Mouse (Mus musculus): ENCODE data around the gene Ube2a. TPM values are rescaled to one million over a fixed set of nuclear protein-coding genes. Genes with fewer than 3 reads are reported as not detected.
"Not testable (repeated sequence)": the region's sequence is repeated elsewhere in the genome, so short reads cannot be mapped to it uniquely, and the experiment has no call there.

The Ube2a gene
- polyA plus RNA-seq, 1 experiment: 65.7 TPM

- Histone ChIP-seq H3K27ac (ENCODE audit: insufficient read depth, low read length) (no peak overlapping the region), H3K4me1 (ENCODE audit: control insufficient read depth, insufficient read depth, low read length) (no peaks in the 10 kb centered on the region), H3K4me3 (ENCODE audit: insufficient read depth, low read length) (no peak overlapping the region)
- no peak for TF ChIP-seq POLR2A (IDR thresholded peaks at IDR 0.05; ENCODE audit: low read depth, low read length)
- TF ChIP-seq CTCF (IDR thresholded peaks at IDR 0.05; ENCODE audit: borderline replicate concordance, insufficient read depth, low read length): no peak
Measured at GRCm38 (mm10) chrX:36884719-36885118, 11.0 kb downstream of the Ube2a start.

DNA sequence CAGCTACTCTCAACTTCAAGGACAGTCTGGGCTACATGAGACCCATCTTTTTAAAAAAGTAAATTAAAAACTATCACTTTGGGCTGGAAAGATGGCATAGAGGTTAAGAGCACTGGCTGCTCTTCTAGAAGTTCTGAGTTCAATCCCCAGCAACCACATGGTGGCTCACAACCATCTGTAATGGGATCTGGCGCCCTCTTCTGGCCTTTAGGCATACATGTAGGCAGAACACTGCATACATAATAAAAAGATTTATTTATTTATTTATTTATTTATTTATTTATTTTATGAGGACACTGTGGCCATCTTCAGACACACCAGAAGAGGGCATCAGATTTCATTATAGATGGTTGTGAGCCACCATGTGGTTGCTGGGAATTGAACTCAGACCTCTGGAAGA is 25.2 kb downstream of the Ube2a start:
- H3K27ac ChIP-seq (ENCODE audit: insufficient read depth, low read length); H3K4me3 ChIP-seq (ENCODE audit: insufficient read depth, low read length); H3K4me1 ChIP-seq (ENCODE audit: control insufficient read depth, insufficient read depth, low read length): not testable (repeated sequence)

DNA sequence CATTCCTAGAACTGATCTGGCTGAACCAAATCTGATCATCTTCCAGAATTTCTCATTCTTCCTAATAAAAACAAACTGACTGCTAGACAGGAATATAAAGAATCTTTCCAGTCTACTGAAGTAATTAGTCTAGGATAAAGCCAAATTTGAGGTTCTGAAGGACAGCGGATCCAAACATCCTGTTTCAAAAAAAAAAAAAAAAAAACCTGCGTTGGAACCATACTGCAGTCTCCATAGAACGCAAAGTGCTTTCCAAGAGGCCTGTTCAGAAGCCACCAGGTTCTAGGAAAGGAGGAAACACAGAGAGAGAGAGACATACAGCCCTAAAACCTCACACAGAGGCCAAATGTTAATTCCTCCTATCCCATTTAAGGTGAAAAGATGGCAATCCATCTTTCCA is 28.0 kb downstream of the Ube2a start:
- TF ChIP-seq CTCF (IDR thresholded peaks at IDR 0.05; ENCODE audit: borderline replicate concordance, insufficient read depth, low read length): no peak
- TF ChIP-seq POLR2A (IDR thresholded peaks at IDR 0.05; ENCODE audit: low read depth, low read length): no peak
- H3K27ac ChIP-seq (ENCODE audit: insufficient read depth, low read length): no peak overlapping the region

DNA sequence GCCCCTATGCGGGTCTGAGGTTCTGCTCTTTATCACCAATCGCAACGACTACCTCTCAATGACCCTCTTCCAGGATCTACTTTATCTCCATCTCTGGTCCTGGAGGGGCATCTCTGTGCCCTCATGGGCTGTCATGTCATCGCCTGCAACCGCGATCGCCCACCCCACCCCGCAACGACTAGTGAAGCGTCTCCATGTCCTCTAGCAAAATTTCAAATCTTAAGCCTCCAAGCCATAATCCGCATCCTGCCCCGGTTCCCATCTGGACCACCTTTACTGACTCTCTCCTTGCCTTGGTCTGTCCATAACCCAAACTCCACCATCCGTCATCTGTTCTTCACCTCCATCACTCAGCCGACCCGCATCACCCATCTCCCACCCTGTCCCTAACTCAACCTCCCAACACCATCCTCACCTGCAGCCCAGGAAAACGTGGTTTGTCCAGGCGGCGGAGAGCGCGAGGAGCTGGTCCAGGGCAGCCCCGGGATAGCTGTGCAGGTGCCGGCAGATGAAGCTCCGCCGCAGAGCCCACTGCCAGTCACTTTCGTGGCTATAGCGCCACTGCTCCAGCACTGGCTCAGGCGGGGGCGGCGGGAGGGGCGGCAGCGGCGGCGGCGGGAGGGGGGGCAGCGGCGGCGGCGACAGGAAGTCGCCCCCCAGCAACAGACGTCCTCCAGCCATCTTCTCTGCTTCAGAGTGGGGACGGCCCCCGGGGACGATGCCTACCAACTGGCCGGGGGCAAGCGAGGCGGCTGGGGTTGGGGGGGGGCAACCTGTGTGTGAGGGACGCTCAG is 28.8 kb downstream of the Ube2a start, which contains the start of gene Nkrf:
Gene Nkrf, minus strand, starts transcription at position 579 of the 794 bp plus-strand sequence.
- Histone ChIP-seq H3K4me1 (ENCODE audit: control insufficient read depth, insufficient read depth, low read length) (no peaks in the 10 kb centered on the region), H3K4me3 (ENCODE audit: insufficient read depth, low read length) (peak within 1 kb of the TSS; percentile 83), H3K27ac (ENCODE audit: insufficient read depth, low read length) (peak within 1 kb of the TSS; percentile 57; the same call in 1 of the 2 replicates)
- no peak for TF ChIP-seq CTCF (IDR thresholded peaks at IDR 0.05; ENCODE audit: borderline replicate concordance, insufficient read depth, low read length)
- peak; percentile 22; the same call in 1 of the 2 replicates for TF ChIP-seq POLR2A (IDR thresholded peaks at IDR 0.05; ENCODE audit: low read depth, low read length)

More for the DNA sequence above, 28.0 kb downstream of the Ube2a start:
- H3K4me1 ChIP-seq (ENCODE audit: control insufficient read depth, insufficient read depth, low read length): no peaks in the 10 kb centered on the region
- H3K4me3 ChIP-seq (ENCODE audit: insufficient read depth, low read length): peak overlapping the region; percentile 83

GRCm38 (mm10) chrX:36903115-36903768 is 29.5 kb downstream of the Ube2a start:
- TF ChIP-seq POLR2A (IDR thresholded peaks at IDR 0.05; ENCODE audit: low read depth, low read length) (peak; percentile 91), CTCF (IDR thresholded peaks at IDR 0.05; ENCODE audit: borderline replicate concordance, insufficient read depth, low read length) (no peak)
- Histone ChIP-seq H3K27ac (ENCODE audit: insufficient read depth, low read length) (peak overlapping the region; percentile 57; the same call in 1 of the 2 replicates), H3K4me1 (ENCODE audit: control insufficient read depth, insufficient read depth, low read length) (no peaks in the 10 kb centered on the region)

DNA sequence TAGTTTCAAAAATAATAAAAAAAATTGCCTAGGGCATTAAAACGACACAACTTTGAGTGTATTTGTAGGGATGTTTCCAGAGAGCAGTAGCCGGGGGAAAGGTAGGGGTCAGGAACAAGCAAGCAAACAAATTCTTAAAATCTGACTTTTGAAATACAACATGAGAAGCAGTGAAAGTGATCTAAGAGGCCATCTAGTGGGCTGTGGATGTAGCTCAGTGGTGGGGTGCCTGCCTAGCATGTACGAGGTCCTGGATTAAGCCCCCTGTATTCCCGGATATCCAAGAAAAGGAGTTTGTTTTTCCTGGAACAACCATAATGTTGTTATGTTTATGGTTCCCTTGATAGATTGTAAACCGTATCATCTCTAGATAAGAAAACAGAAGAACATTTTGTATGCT is 32.8 kb downstream of the Ube2a start:
- no peak overlapping the region for H3K4me3 ChIP-seq (ENCODE audit: insufficient read depth, low read length)
- TF ChIP-seq POLR2A (IDR thresholded peaks at IDR 0.05; ENCODE audit: low read depth, low read length): no peak
- no peak for TF ChIP-seq CTCF (IDR thresholded peaks at IDR 0.05; ENCODE audit: borderline replicate concordance, insufficient read depth, low read length)
- H3K4me1 ChIP-seq (ENCODE audit: control insufficient read depth, insufficient read depth, low read length): no peaks in the 10 kb centered on the region
- H3K27ac ChIP-seq (ENCODE audit: insufficient read depth, low read length): no peak overlapping the region

More at GRCm38 (mm10) chrX:36903115-36903768, 29.5 kb downstream of the Ube2a start:
- peak overlapping the region; percentile 70 for H3K4me3 ChIP-seq (ENCODE audit: insufficient read depth, low read length)

DNA sequence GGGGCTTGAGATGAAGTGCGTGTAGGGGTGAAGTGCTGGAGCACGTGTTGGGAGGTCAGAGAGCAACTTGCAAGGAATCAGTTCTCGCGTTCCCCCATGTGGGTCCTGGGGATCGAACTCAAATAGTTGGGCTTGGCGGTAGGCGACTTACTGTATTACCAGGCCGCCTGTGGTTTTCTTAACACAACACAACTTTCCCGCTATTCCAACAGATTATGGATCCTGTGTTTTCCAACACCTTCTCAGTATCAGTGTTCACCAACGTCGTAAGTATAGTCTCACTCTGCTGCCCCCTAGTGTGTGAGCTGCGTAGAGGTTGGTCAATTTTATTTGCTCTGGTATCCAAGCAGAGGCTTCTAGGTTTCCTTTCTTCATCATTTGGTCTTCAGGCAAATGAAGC is 37.6 kb downstream of the Ube2a start:
- H3K4me3 ChIP-seq (ENCODE audit: insufficient read depth, low read length): no peak overlapping the region
- no peaks in the 10 kb centered on the region for H3K4me1 ChIP-seq (ENCODE audit: control insufficient read depth, insufficient read depth, low read length)
- TF ChIP-seq CTCF (IDR thresholded peaks at IDR 0.05; ENCODE audit: borderline replicate concordance, insufficient read depth, low read length) (no peak), POLR2A (IDR thresholded peaks at IDR 0.05; ENCODE audit: low read depth, low read length) (no peak)
- H3K27ac ChIP-seq (ENCODE audit: insufficient read depth, low read length): no peak overlapping the region

- Histone ChIP-seq H3K4me3 (ENCODE audit: insufficient read depth, low read length) (no peak overlapping the region), H3K4me1 (ENCODE audit: control insufficient read depth, insufficient read depth, low read length) (no peaks in the 10 kb centered on the region), H3K27ac (ENCODE audit: insufficient read depth, low read length) (no peak overlapping the region)
- no peak for TF ChIP-seq POLR2A (IDR thresholded peaks at IDR 0.05; ENCODE audit: low read depth, low read length)
- TF ChIP-seq CTCF (IDR thresholded peaks at IDR 0.05; ENCODE audit: borderline replicate concordance, insufficient read depth, low read length): no peak
Measured at GRCm38 (mm10) chrX:36917749-36918148, 44.0 kb downstream of the Ube2a start.

GRCm38 (mm10) chrX:36921346-36921745 is 47.6 kb downstream of the Ube2a start:
- Histone ChIP-seq H3K4me3 (ENCODE audit: insufficient read depth, low read length) (no peak overlapping the region), H3K27ac (ENCODE audit: insufficient read depth, low read length) (no peak overlapping the region), H3K4me1 (ENCODE audit: control insufficient read depth, insufficient read depth, low read length) (no peaks in the 10 kb centered on the region)
- TF ChIP-seq POLR2A (IDR thresholded peaks at IDR 0.05; ENCODE audit: low read depth, low read length) (no peak), CTCF (IDR thresholded peaks at IDR 0.05; ENCODE audit: borderline replicate concordance, insufficient read depth, low read length) (no peak)

DNA sequence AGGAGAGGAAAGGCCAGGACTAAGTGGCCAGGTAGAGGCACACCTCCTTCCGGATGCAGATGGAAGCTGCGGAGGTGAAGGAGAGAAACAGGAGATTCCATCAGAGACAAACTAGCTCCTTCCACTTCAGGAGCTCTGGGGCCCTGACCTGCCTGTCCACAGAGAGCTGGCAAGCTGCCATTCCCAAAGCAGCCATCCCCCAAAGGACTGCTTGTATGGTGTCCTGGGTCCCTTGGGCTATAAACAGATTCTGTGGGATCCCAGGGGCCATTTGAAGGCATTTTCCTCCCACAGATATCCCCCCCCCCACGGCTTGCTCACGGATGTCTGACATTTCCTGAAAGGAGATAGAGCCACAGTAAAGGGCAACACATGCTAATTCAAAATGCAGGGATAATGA is 55.1 kb downstream of the Ube2a start:
- no peak overlapping the region for H3K4me3 ChIP-seq (ENCODE audit: insufficient read depth, low read length)
- TF ChIP-seq CTCF (IDR thresholded peaks at IDR 0.05; ENCODE audit: borderline replicate concordance, insufficient read depth, low read length): no peak
- TF ChIP-seq POLR2A (IDR thresholded peaks at IDR 0.05; ENCODE audit: low read depth, low read length): no peak

More for the DNA sequence above, 55.1 kb downstream of the Ube2a start:
- no peaks in the 10 kb centered on the region for H3K4me1 ChIP-seq (ENCODE audit: control insufficient read depth, insufficient read depth, low read length)
- H3K27ac ChIP-seq (ENCODE audit: insufficient read depth, low read length): no peak overlapping the region

All from embryonic fibroblast, embryonic 13.5 days (primary cell).